Mouse (Mus musculus): ENCODE measurements at regions not wholly inside any gene's neighbourhood (a gene's known extent, or its start where the extent isn't known, plus 50 kb on each side); places are given as distances from the start of the nearest gene placed in this dataset.
A peak's percentile ranks its signal among the peaks of the same experiment; 100 is the strongest.

DNA sequence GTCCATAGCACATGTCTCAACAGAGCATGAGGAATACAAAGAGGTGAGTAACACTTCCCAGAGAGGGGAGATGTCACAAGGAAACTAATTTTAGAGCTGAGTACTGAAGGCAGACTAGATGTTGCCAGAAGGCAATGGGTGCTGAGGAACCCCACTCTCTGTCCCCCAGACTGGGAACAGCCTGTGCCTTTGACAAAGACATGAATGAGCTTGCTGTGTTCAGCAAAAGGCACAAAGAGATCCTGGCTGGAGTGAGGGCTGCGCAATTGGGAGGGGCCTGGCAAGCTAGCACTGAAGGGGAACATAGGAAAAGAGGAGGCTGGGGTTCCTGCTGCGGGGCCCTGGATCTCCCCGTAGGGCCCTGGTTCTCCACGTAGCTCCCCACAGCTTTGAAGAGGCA is 1160.3 kb downstream of the 4930447A16Rik start:
- peak; percentile 84 for ATAC-seq
- Histone ChIP-seq H3K4me3 (ENCODE audit: low read length) (no peak overlapping the region), H3K9me3 (ENCODE audit: control insufficient read depth, low read length) (no peaks in the 10 kb centered on the region), H3K4me1 (ENCODE audit: control insufficient read depth, insufficient read depth, low read depth, low read length) (no peaks in the 10 kb centered on the region), H3K27ac (ENCODE audit: low read depth, low read length) (no peak overlapping the region; the same call in 1 of the 2 replicates), H3K27me3 (replicated peaks; ENCODE audit: control insufficient read depth, insufficient read depth, low read length) (no peaks in the 10 kb centered on the region), H3K36me3 (ENCODE audit: control insufficient read depth, insufficient read depth, low read length) (no peaks in the 10 kb centered on the region), H3K4me2 (ENCODE audit: low read length) (no peak overlapping the region), H3K9ac (ENCODE audit: low read depth, low read length) (peak overlapping the region; percentile 5; the same call in 1 of the 2 replicates)
- WGBS: 65% methylated on average over 4 of the region's 4 CpGs

DNA sequence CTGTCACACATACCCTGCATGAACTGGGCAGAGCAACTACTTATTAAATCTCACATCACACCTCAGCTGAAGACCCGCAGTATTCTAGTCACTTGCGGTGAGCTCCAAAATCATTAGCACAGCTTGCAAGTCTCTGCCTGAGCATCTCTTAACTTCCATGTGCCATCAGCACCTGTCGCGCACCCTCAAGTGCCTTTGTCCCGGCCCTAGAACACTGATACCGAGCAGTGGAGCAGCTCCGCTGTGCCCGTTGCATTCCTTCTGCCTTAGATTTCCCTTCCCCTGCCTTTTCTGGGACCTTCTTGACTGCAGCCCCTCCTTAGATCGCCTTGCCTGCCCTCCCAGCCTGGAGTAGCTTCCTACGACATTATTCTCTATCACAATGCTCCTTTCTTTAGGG is 1161.2 kb downstream of the 4930447A16Rik start:
- no peak overlapping the region for H3K27ac ChIP-seq (ENCODE audit: low read depth, low read length)
- 80% methylated on average over 10 of the region's 10 CpGs for WGBS
- H3K36me3 ChIP-seq (ENCODE audit: control insufficient read depth, insufficient read depth, low read length): no peaks in the 10 kb centered on the region

DNA sequence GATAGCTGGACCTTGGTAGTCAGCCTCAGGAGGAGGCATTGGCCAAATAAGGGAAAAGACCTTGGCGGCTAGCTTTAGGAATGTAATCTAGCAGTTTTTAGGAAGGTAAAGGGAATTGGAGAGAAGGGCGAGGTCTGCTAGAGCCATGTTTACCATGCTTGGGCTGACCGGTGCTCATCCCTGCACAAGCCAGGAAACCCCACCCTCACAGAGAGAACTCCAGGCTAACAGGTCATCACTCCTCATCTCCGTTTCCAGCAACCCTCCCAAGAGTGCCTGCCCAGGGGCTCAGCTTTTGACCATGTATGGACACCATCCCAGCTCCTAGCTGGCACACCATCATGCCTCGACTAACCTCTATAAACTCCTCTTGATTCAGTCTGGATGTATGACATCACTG is 1162.9 kb downstream of the 4930447A16Rik start:
- no peaks in the 10 kb centered on the region for H3K4me1 ChIP-seq (ENCODE audit: control insufficient read depth, insufficient read depth, low read depth, low read length)
- 82% methylated on average over 5 of the region's 5 CpGs for WGBS

More for the DNA sequence above, 1161.2 kb downstream of the 4930447A16Rik start:
- H3K9me3 ChIP-seq (ENCODE audit: control insufficient read depth, low read length): no peaks in the 10 kb centered on the region
- no peak for ATAC-seq
- H3K4me2 ChIP-seq (ENCODE audit: low read length): no peak overlapping the region
- H3K4me3 ChIP-seq (ENCODE audit: low read length): no peak overlapping the region
- H3K4me1 ChIP-seq (ENCODE audit: control insufficient read depth, insufficient read depth, low read depth, low read length): no peaks in the 10 kb centered on the region
- no peaks in the 10 kb centered on the region for H3K27me3 ChIP-seq (replicated peaks; ENCODE audit: control insufficient read depth, insufficient read depth, low read length)
- no peak overlapping the region for H3K9ac ChIP-seq (ENCODE audit: low read depth, low read length)

DNA sequence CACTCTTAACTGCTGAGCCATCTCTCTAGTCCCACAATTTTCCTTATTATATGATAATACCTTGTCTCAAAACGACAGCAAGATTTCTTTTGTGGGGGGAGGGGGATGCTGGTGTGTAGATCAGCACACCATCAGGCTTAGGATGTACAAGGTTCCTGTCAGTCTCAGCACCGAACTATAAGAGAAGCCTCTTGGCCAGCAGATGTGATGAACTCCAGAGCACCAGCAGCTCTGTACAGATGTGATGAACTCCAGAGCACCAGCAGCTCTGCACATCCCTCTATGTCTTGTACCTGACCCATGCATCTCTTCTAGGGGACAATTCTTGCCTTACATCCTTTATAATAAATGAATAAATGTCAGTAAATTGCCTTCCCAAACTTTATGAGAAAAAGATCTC is 1163.7 kb downstream of the 4930447A16Rik start:
- Histone ChIP-seq H3K27me3 (replicated peaks; ENCODE audit: control insufficient read depth, insufficient read depth, low read length) (no peaks in the 10 kb centered on the region), H3K4me1 (ENCODE audit: control insufficient read depth, insufficient read depth, low read depth, low read length) (no peaks in the 10 kb centered on the region), H3K9ac (ENCODE audit: low read depth, low read length) (no peak overlapping the region), H3K27ac (ENCODE audit: low read depth, low read length) (no peak overlapping the region), H3K4me3 (ENCODE audit: low read length) (no peak overlapping the region), H3K36me3 (ENCODE audit: control insufficient read depth, insufficient read depth, low read length) (no peaks in the 10 kb centered on the region), H3K4me2 (ENCODE audit: low read length) (no peak overlapping the region), H3K9me3 (ENCODE audit: control insufficient read depth, low read length) (no peaks in the 10 kb centered on the region)
- ATAC-seq: no peak
- WGBS: 74% methylated on average over 2 of the region's 2 CpGs

More for the DNA sequence above, 1162.9 kb downstream of the 4930447A16Rik start:
- no peak overlapping the region for H3K9ac ChIP-seq (ENCODE audit: low read depth, low read length)
- no peaks in the 10 kb centered on the region for H3K27me3 ChIP-seq (replicated peaks; ENCODE audit: control insufficient read depth, insufficient read depth, low read length)
- no peaks in the 10 kb centered on the region for H3K9me3 ChIP-seq (ENCODE audit: control insufficient read depth, low read length)
- no peak overlapping the region for H3K4me3 ChIP-seq (ENCODE audit: low read length)
- H3K4me2 ChIP-seq (ENCODE audit: low read length): no peak overlapping the region
- H3K27ac ChIP-seq (ENCODE audit: low read depth, low read length): no peak overlapping the region
- no peak for ATAC-seq
- H3K36me3 ChIP-seq (ENCODE audit: control insufficient read depth, insufficient read depth, low read length): no peaks in the 10 kb centered on the region

DNA sequence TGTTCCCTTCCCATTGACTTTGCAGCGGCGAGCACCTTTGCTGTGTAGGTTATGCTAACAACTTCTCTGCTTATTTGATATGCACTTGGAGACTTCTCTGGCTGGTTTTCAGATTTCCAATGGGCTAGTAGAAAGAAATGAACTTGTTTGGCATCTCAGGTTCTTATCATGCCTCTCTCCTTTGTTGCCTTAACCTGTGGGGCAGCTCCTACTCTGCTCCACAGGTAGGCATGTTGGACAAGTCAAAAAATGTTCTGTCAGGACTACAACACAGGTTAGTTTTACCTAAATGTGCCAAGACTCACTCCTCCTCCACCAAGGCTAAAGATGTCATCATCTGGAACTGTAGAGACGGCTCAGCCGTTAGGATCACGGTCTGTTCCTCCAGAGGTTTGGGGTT is 1164.3 kb downstream of the 4930447A16Rik start:
- Histone ChIP-seq H3K4me2 (ENCODE audit: low read length) (no peak overlapping the region), H3K4me1 (ENCODE audit: control insufficient read depth, insufficient read depth, low read depth, low read length) (no peaks in the 10 kb centered on the region), H3K9ac (ENCODE audit: low read depth, low read length) (no peak overlapping the region), H3K27me3 (replicated peaks; ENCODE audit: control insufficient read depth, insufficient read depth, low read length) (no peaks in the 10 kb centered on the region), H3K4me3 (ENCODE audit: low read length) (no peak overlapping the region), H3K9me3 (ENCODE audit: control insufficient read depth, low read length) (no peaks in the 10 kb centered on the region), H3K36me3 (ENCODE audit: control insufficient read depth, insufficient read depth, low read length) (no peaks in the 10 kb centered on the region), H3K27ac (ENCODE audit: low read depth, low read length) (no peak overlapping the region)
- 95% methylated on average over 5 of the region's 5 CpGs for WGBS
- no peak for ATAC-seq

DNA sequence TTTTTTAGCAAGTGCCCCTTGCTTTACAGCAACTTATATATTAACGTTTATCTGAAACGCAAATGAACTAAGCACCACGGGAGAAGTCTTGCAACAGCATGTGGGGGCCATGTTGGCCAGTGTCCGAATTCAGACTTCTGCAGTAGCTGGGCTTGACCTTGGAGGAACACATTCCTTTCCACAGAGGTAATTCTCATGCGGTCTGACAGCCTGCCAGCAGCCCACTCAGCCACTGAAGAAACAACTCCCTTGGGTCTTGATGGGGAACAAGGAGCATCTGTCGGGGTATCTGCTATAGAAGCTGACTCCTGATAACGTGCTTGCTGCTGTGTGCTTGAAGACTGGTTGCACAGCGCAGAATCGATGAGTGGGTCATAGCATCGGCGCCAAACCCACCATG is 1168.7 kb downstream of the 4930447A16Rik start:
- no peak for ATAC-seq
- 77% methylated on average over 11 of the region's 11 CpGs for WGBS
- no peaks in the 10 kb centered on the region for H3K9me3 ChIP-seq (ENCODE audit: control insufficient read depth, low read length)
- no peaks in the 10 kb centered on the region for H3K4me1 ChIP-seq (ENCODE audit: control insufficient read depth, insufficient read depth, low read depth, low read length)
- H3K4me3 ChIP-seq (ENCODE audit: low read length): no peak overlapping the region
- no peaks in the 10 kb centered on the region for H3K27me3 ChIP-seq (replicated peaks; ENCODE audit: control insufficient read depth, insufficient read depth, low read length)
- H3K9ac ChIP-seq (ENCODE audit: low read depth, low read length): no peak overlapping the region
- H3K27ac ChIP-seq (ENCODE audit: low read depth, low read length): no peak overlapping the region
- no peaks in the 10 kb centered on the region for H3K36me3 ChIP-seq (ENCODE audit: control insufficient read depth, insufficient read depth, low read length)
- H3K4me2 ChIP-seq (ENCODE audit: low read length): no peak overlapping the region

DNA sequence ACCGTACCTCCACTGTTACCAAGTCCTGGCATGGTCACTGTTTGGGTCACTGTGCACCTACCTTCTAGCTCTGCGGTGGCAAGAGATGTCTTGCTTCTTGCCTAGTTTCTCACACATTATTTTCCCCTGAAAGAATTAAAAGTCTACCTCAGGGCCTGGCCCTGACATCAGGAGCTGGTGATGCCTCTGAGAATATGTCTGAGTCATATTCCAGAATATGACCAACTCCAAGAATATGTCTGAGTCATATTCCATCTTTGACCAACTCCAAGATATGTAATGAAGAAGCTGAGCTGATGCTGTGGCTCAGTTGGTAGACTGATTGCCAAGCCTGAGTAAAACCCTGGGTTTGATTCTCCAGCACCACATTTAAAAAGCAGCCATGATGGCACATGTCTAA is 1169.4 kb downstream of the 4930447A16Rik start:
- Histone ChIP-seq H3K4me1 (ENCODE audit: control insufficient read depth, insufficient read depth, low read depth, low read length) (no peaks in the 10 kb centered on the region), H3K4me2 (ENCODE audit: low read length) (no peak overlapping the region), H3K36me3 (ENCODE audit: control insufficient read depth, insufficient read depth, low read length) (no peaks in the 10 kb centered on the region), H3K27me3 (replicated peaks; ENCODE audit: control insufficient read depth, insufficient read depth, low read length) (no peaks in the 10 kb centered on the region), H3K27ac (ENCODE audit: low read depth, low read length) (no peak overlapping the region), H3K9ac (ENCODE audit: low read depth, low read length) (no peak overlapping the region), H3K9me3 (ENCODE audit: control insufficient read depth, low read length) (no peaks in the 10 kb centered on the region), H3K4me3 (ENCODE audit: low read length) (no peak overlapping the region)
- 95% methylated on average over 2 of the region's 2 CpGs for WGBS
- no peak for ATAC-seq

DNA sequence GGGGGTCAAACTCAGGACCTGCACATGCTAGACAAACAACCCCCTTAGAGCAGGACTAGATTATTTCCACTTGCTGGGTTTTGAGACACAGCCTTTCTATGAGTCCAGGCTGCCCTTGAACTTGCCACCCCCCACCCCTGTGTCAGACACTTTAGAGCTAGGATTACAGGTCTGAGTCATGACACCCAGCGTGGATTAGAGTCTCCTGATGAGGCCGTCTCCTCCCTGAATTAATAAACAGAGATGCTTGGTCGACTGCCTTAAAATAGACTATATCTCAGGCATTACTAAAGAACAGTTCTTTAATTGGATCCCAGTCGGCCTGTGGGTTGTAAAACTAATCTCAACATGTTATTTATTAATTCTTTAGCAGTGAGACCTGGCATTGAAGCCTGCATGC is 1170.5 kb downstream of the 4930447A16Rik start:
- Histone ChIP-seq H3K36me3 (ENCODE audit: control insufficient read depth, insufficient read depth, low read length) (no peaks in the 10 kb centered on the region), H3K9me3 (ENCODE audit: control insufficient read depth, low read length) (no peaks in the 10 kb centered on the region), H3K4me1 (ENCODE audit: control insufficient read depth, insufficient read depth, low read depth, low read length) (no peaks in the 10 kb centered on the region), H3K27ac (ENCODE audit: low read depth, low read length) (no peak overlapping the region), H3K27me3 (replicated peaks; ENCODE audit: control insufficient read depth, insufficient read depth, low read length) (no peaks in the 10 kb centered on the region), H3K4me3 (ENCODE audit: low read length) (no peak overlapping the region), H3K9ac (ENCODE audit: low read depth, low read length) (no peak overlapping the region), H3K4me2 (ENCODE audit: low read length) (no peak overlapping the region)
- no peak for ATAC-seq
- 70% methylated on average over 4 of the region's 4 CpGs for WGBS

DNA sequence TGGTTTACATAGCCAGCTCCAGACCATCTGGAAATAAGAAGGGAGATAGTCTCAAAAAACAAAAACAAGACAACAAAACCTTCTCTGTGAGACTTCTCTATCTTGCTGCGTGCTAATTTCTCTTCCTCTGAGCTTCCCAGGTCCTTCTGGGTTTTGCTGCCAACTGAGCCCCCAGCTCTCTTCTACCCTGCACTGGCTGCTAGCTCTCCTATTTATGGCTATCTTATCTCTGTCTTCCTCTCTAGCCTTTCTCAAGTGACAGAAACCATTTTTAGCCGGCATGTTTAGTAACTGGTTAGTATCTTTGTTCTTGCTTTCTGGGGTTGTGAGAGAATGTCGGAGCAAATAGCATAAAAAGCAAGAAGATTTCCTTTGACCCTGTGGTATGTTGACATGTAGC is 1172.1 kb downstream of the 4930447A16Rik start:
- Histone ChIP-seq H3K4me3 (ENCODE audit: low read length) (no peak overlapping the region), H3K4me1 (ENCODE audit: control insufficient read depth, insufficient read depth, low read depth, low read length) (no peaks in the 10 kb centered on the region), H3K27me3 (replicated peaks; ENCODE audit: control insufficient read depth, insufficient read depth, low read length) (no peaks in the 10 kb centered on the region), H3K36me3 (ENCODE audit: control insufficient read depth, insufficient read depth, low read length) (no peaks in the 10 kb centered on the region), H3K9me3 (ENCODE audit: control insufficient read depth, low read length) (no peaks in the 10 kb centered on the region), H3K27ac (ENCODE audit: low read depth, low read length) (no peak overlapping the region), H3K4me2 (ENCODE audit: low read length) (no peak overlapping the region), H3K9ac (ENCODE audit: low read depth, low read length) (no peak overlapping the region)
- no peak for ATAC-seq
- 85% methylated on average over 3 of the region's 3 CpGs for WGBS

DNA sequence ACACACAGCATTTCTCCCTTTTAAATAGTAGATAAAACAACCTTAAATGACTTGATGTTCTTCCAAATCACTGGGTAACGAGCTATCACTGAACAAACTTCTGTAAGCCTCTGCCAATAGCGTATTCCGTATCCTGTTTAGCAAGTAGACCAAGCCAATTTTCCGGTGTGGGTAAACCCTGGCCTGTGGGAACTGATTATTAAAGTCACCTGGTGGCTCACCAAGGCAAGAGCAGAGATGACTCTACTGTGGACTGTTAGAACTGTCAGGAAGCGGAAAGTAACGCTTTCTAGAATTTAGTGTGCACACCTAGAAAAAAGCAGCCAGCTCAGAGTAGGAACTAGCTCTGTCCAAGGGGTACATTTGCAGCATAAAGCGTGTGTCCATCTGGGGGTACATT is 1176.1 kb downstream of the 4930447A16Rik start:
- WGBS: 85% methylated on average over 7 of the region's 7 CpGs
- Histone ChIP-seq H3K36me3 (ENCODE audit: control insufficient read depth, insufficient read depth, low read length) (no peaks in the 10 kb centered on the region), H3K9me3 (ENCODE audit: control insufficient read depth, low read length) (no peaks in the 10 kb centered on the region), H3K4me2 (ENCODE audit: low read length) (no peak overlapping the region), H3K9ac (ENCODE audit: low read depth, low read length) (no peak overlapping the region), H3K4me1 (ENCODE audit: control insufficient read depth, insufficient read depth, low read depth, low read length) (no peaks in the 10 kb centered on the region), H3K27me3 (replicated peaks; ENCODE audit: control insufficient read depth, insufficient read depth, low read length) (no peaks in the 10 kb centered on the region), H3K4me3 (ENCODE audit: low read length) (no peak overlapping the region), H3K27ac (ENCODE audit: low read depth, low read length) (no peak overlapping the region)
- no peak for ATAC-seq

All from hindbrain, embryonic 16.5 days (tissue).